In the genomic region with DNA sequence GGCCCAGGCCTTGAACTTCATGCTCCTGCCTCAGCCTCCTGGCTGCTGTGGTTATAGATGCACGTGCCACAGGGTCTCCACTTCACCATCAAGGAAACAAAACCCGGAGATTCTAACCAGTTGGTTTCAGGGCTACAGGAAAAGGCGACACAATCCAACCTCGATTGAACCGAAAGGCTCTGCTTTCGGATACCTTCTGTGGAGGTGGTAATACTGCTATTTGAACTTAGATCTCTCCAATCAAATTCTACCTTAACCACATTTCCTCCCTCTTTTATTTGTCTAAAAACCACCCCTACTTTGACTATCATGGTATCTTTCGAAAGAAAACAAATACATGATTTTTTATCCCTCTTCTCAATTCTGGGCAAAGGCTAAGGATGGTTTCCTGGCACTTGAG, we compare ENCODE assay signal across 19 mouse cellular contexts.
"Had no signal": no experiment of that assay in that cellular context is flagged by ENCODE, and none has a peak within 500 bp of the region (broad histone marks: within the 10 kb centered on the region; RNA-seq: fewer than 3 reads in every experiment).

No protein-coding gene starts in this region.

- H3K9ac ChIP-seq: liver, embryonic 13.5 days; midbrain, embryonic 13.5 days; neural tube, embryonic 12.5 days; neural tube, embryonic 15.5 days; stomach, embryonic 15.5 days had no signal

- ATAC-seq: lung, postnatal 0 days had no signal

- H3K36me3 ChIP-seq: liver, embryonic 13.5 days; midbrain, embryonic 10.5 days; midbrain, embryonic 13.5 days; neural tube, embryonic 12.5 days; neural tube, embryonic 15.5 days; stomach, embryonic 15.5 days had no signal

- H3K4me2 ChIP-seq: liver, embryonic 13.5 days; midbrain, embryonic 13.5 days; neural tube, embryonic 12.5 days; neural tube, embryonic 15.5 days; stomach, embryonic 15.5 days had no signal

- DNase-seq: kidney, adult 2 months; kidney, postnatal 25 days; layer of hippocampus, adult 9-11 months; liver, embryonic 13.5 days; lung, adult 2 months; lung, postnatal 36 days; right cerebral cortex, adult 18-20 months; right cerebral cortex, postnatal 14 days; spleen, adult 18-20 months; thymus, postnatal 25 days had no signal

- H3K27ac ChIP-seq: kidney, postnatal 0 days; layer of hippocampus, adult 2 months; liver, embryonic 13.5 days; midbrain, embryonic 10.5 days; midbrain, embryonic 13.5 days; neural tube, embryonic 12.5 days; stomach, embryonic 15.5 days had no signal

- H3K4me1 ChIP-seq: liver, embryonic 13.5 days; megakaryocyte, embryonic 14.5 days had no signal

- H3K4me3 ChIP-seq: layer of hippocampus, adult 2 months; liver, embryonic 13.5 days; megakaryocyte, embryonic 14.5 days; midbrain, embryonic 10.5 days; midbrain, embryonic 13.5 days; neural tube, embryonic 12.5 days; neural tube, embryonic 15.5 days; stomach, embryonic 15.5 days had no signal

- H3K27me3 ChIP-seq: liver, embryonic 13.5 days; midbrain, embryonic 13.5 days; neural tube, embryonic 12.5 days; neural tube, embryonic 15.5 days; stomach, embryonic 15.5 days had no signal

- H3K9me3 ChIP-seq: liver, embryonic 13.5 days; megakaryocyte, embryonic 14.5 days; midbrain, embryonic 10.5 days; midbrain, embryonic 13.5 days; neural tube, embryonic 12.5 days; neural tube, embryonic 15.5 days; stomach, embryonic 15.5 days had no signal
